In the genomic region with DNA sequence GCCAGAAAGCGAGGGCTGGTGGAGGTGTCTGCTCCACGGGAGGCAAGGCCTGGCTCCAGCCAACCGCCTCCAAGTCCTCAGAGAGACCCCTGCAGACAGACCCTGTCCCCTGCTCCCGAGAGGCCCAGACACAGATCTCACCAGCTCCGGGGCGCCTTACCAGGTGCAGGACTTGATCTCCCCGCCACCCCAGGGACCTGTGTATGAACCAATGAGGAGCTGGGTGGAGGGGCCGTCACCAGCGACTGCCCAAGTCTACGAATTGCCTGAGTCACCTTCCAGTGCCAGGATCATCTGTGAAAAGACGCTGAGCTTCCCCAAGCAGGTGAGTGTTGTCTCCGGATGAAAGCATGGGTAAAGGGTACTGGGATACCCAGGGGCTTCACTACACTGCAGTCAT, we compare ENCODE assay signal across 35 mouse cellular contexts. TPM values are rescaled to one million over a fixed set of nuclear protein-coding genes. Genes with fewer than 3 reads are reported as not detected.
"Had no signal": no experiment of that assay in that cellular context is flagged by ENCODE, and none has a peak within 500 bp of the region (broad histone marks: within the 10 kb centered on the region; RNA-seq: fewer than 3 reads in every experiment).

No protein-coding gene starts in this region.

- H3K36me3 ChIP-seq: embryonic facial prominence, embryonic 10.5 days; embryonic facial prominence, embryonic 12.5 days; embryonic facial prominence, embryonic 13.5 days; embryonic facial prominence, embryonic 15.5 days; forebrain, embryonic 10.5 days; forebrain, embryonic 12.5 days; forebrain, embryonic 15.5 days had no signal

- ATAC-seq: forebrain, embryonic 13.5 days; forebrain, embryonic 14.5 days; forebrain, embryonic 15.5 days; forebrain, embryonic 16.5 days; forebrain, postnatal 0 days had no signal

- H3K9ac ChIP-seq: embryonic facial prominence, embryonic 12.5 days; embryonic facial prominence, embryonic 13.5 days; embryonic facial prominence, embryonic 15.5 days; forebrain, embryonic 12.5 days; forebrain, embryonic 13.5 days; forebrain, embryonic 15.5 days; forebrain, postnatal 0 days had no signal

- H3K9me3 ChIP-seq: embryonic facial prominence, embryonic 10.5 days; embryonic facial prominence, embryonic 12.5 days; embryonic facial prominence, embryonic 13.5 days; embryonic facial prominence, embryonic 15.5 days; forebrain, embryonic 10.5 days; forebrain, embryonic 12.5 days; forebrain, embryonic 13.5 days; forebrain, embryonic 15.5 days had no signal

- H3K27ac ChIP-seq: embryonic facial prominence, embryonic 10.5 days; embryonic facial prominence, embryonic 12.5 days; embryonic facial prominence, embryonic 13.5 days; embryonic facial prominence, embryonic 15.5 days; forebrain, embryonic 10.5 days; forebrain, embryonic 12.5 days; forebrain, embryonic 13.5 days; forebrain, embryonic 15.5 days; gastrocnemius, adult 2 months; heart, adult 2 months had no signal

- H3K27me3 ChIP-seq: embryonic facial prominence, embryonic 12.5 days; embryonic facial prominence, embryonic 13.5 days; embryonic facial prominence, embryonic 15.5 days; forebrain, embryonic 12.5 days; forebrain, embryonic 13.5 days; forebrain, embryonic 15.5 days had no signal

- H3K4me3 ChIP-seq: embryonic facial prominence, embryonic 10.5 days; embryonic facial prominence, embryonic 12.5 days; embryonic facial prominence, embryonic 13.5 days; embryonic facial prominence, embryonic 15.5 days; erythroblast, embryonic 14.5 days; forebrain, embryonic 10.5 days; forebrain, embryonic 12.5 days; forebrain, embryonic 13.5 days; forebrain, embryonic 15.5 days; gastrocnemius, adult 2 months; heart, adult 2 months had no signal

- H3K4me2 ChIP-seq: embryonic facial prominence, embryonic 12.5 days; embryonic facial prominence, embryonic 13.5 days; embryonic facial prominence, embryonic 15.5 days; forebrain, embryonic 12.5 days; forebrain, embryonic 13.5 days; forebrain, embryonic 15.5 days had no signal

- H3K4me1 ChIP-seq: forebrain, embryonic 13.5 days; forebrain, embryonic 15.5 days had no signal

- DNase-seq: cerebellum, adult 9-10 months; cerebellum, adult 9-11 months; cerebellum, postnatal 10 days; cerebellum, postnatal 14 days; cerebellum, postnatal 25 days; cerebellum, postnatal 36 days; embryo, embryonic 11 days; forebrain, postnatal 0 days; gastrocnemius, adult 2 months; gastrocnemius, postnatal 10 days; gastrocnemius, postnatal 14 days; gastrocnemius, postnatal 25 days; gastrocnemius, postnatal 36 days; heart, adult 11 months; heart, adult 18-20 months; heart, adult 2 months had no signal

RNA-seq across cellular contexts. Expression of a gene that starts 22.6 kb away (rescaled TPM):
- polyA plus RNA-seq: erythroblast, embryonic 14.5 days; forebrain, embryonic 13.5 days had no signal

RNA-seq across cellular contexts. Expression of a gene that starts 42.2 kb away (rescaled TPM):
- total RNA-seq: forebrain, postnatal 0 days; gastrocnemius, adult 18-20 months; gastrocnemius, adult 2 months; gastrocnemius, adult 8-10 months; gastrocnemius, postnatal 10 days; gastrocnemius, postnatal 14 days; gastrocnemius, postnatal 25 days; gastrocnemius, postnatal 36 days; gastrocnemius, postnatal 4 days; granulocyte monocyte progenitor cell, adult 5-6 weeks; heart, adult 18-20 months; heart, adult 2 months; heart, adult 8-10 months had no signal
- polyA plus RNA-seq: cortical plate, adult 2 months; erythroblast, embryonic 14.5 days; frontal cortex, adult 2 months; gonadal fat pad, adult 2 months; heart, adult 2 months had no signal
